Mouse (Mus musculus) myocyte (in vitro differentiated cells): ENCODE measurements around the gene Stat6.

ENCODE experiments used
- MAX ChIP-seq: IDR thresholded peaks from one replicate; pipeline ENCODE4 v1.6.1; 2011; ENCODE audit warnings: low read depth, mild to moderate bottlenecking, control low read depth
- MYOG ChIP-seq, 3 experiments: IDR thresholded peaks; one replicate each; pipeline ENCODE4 v1.6.1; 2011; ENCODE audit warnings: control low read depth in 2 of 3, low read depth in 2 of 3, mild to moderate bottlenecking in 2 of 3; ENCODE audit not compliant: insufficient read length in 2 of 3, control insufficient read depth in 1 of 3, insufficient read depth in 1 of 3
- POLR2A ChIP-seq: IDR thresholded peaks from one replicate; pipeline ENCODE4 v1.6.1; 2011; ENCODE audit warnings: low read depth, mild to moderate bottlenecking, control low read depth, moderate library complexity; ENCODE audit not compliant: insufficient read length
- POLR2AphosphoS2 ChIP-seq: IDR thresholded peaks from one replicate; pipeline ENCODE4 v1.6.1; 2011; ENCODE audit warnings: low read depth, control low read depth; ENCODE audit not compliant: insufficient read length

DNA sequence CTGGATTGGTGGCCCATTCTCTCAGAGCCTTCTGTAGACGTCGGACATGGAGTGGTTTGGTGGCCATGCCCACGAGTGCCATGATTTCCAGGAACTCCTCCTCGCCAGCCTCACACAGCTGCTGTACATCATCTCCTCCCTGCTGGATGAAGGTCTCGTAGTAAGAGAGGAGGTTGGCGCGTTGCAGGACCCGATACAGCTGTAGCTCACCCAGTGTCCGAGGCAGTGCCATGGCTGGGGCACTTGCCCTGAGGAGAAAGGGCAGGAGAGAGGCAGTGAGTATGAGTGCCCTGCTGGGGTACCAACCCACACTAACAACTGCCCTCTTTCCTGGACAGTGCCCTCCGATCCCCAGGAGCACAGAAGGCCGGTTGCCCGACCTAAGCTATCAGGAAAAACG, 22.1 kb downstream of the Stat6 start:
- TF ChIP-seq POLR2AphosphoS2, result peak; percentile 45
- TF ChIP-seq MYOG (IDR thresholded peaks at IDR 0.05; ENCODE audit: control insufficient read depth in 1 of 3, insufficient read depth in 1 of 3, insufficient read length in 2 of 3, low read depth in 2 of 3), result no peak
- no peak for TF ChIP-seq MAX
- TF ChIP-seq POLR2A, result peak; percentile 23
